In genomic region chr4:135617038-135617437, GRCm38 (mm10) we compare ENCODE assay signal across 27 mouse cellular contexts. TPM values are rescaled to one million over a fixed set of nuclear protein-coding genes. Genes with fewer than 3 reads are reported as not detected.
DNase-seq lines count a peak whose midpoint lies in the region; ATAC-seq and TF ChIP-seq lines count a peak whose summit lies in the region.
"Had no signal": no experiment of that assay in that cellular context is flagged by ENCODE, and none has a peak within 500 bp of the region (broad histone marks: within the 10 kb centered on the region; RNA-seq: fewer than 3 reads in every experiment).

No protein-coding gene starts in this region.

- peak overlapping the region; percentile 26; the same call in 1 of the 2 replicates for H3K27ac ChIP-seq in heart, embryonic 10.5 days
- no peak overlapping the region for H3K27ac ChIP-seq in heart, embryonic 11.5 days (ENCODE audit: low read depth, low read length)
- no peak overlapping the region for H3K27ac ChIP-seq in liver, embryonic 12.5 days
- no peak overlapping the region for H3K27ac ChIP-seq in liver, postnatal 0 days (ENCODE audit: low read depth)
- H3K27ac ChIP-seq in midbrain, embryonic 14.5 days (replicated peaks; ENCODE audit: low read depth, low read length): no peak overlapping the region
- H3K27ac ChIP-seq in midbrain, embryonic 16.5 days (ENCODE audit: low read length): no peak overlapping the region
- H3K27ac ChIP-seq in ES-Bruce4 (ENCODE audit: insufficient read depth, low read length): no peak overlapping the region
- H3K27ac ChIP-seq: forebrain, embryonic 13.5 days; hindbrain, embryonic 12.5 days; kidney, embryonic 15.5 days; layer of hippocampus, adult 2 months; left cerebral cortex, adult 2 months; limb, embryonic 12.5 days; liver, embryonic 15.5 days; neural tube, embryonic 13.5 days; stomach, embryonic 15.5 days had no signal

- no peak overlapping the region for H3K4me2 ChIP-seq in heart, embryonic 11.5 days
- H3K4me2 ChIP-seq in liver, embryonic 12.5 days: no peak overlapping the region
- H3K4me2 ChIP-seq in liver, postnatal 0 days (ENCODE audit: low read depth, low read length): no peak overlapping the region
- H3K4me2 ChIP-seq in midbrain, embryonic 14.5 days (ENCODE audit: low read length): no peak overlapping the region
- H3K4me2 ChIP-seq in midbrain, embryonic 16.5 days (ENCODE audit: low read length): no peak overlapping the region
- H3K4me2 ChIP-seq: forebrain, embryonic 13.5 days; hindbrain, embryonic 12.5 days; liver, embryonic 15.5 days; neural tube, embryonic 13.5 days; stomach, embryonic 15.5 days had no signal

- peaks cover 25% of the 10 kb centered on the region for H3K4me1 ChIP-seq in heart, embryonic 10.5 days
- H3K4me1 ChIP-seq in heart, embryonic 11.5 days (ENCODE audit: control insufficient read depth, insufficient read depth, low read length): peaks cover 12% of the 10 kb centered on the region; the same call in 1 of the 2 replicates
- H3K4me1 ChIP-seq in liver, embryonic 12.5 days: peaks cover 50% of the 10 kb centered on the region
- H3K4me1 ChIP-seq in liver, postnatal 0 days (ENCODE audit: insufficient read depth): 0 out of 2 replicates have a peak, but pooled peaks cover 3% of the 10 kb centered on the region
- 0 out of 2 replicates have a peak, but pooled peaks cover 7% of the 10 kb centered on the region for H3K4me1 ChIP-seq in midbrain, embryonic 14.5 days (ENCODE audit: control insufficient read depth, insufficient read depth, low read length)
- H3K4me1 ChIP-seq in midbrain, embryonic 16.5 days (ENCODE audit: control insufficient read depth, insufficient read depth, low read length): peaks cover 7% of the 10 kb centered on the region
- H3K4me1 ChIP-seq in ES-Bruce4 (ENCODE audit: control insufficient read depth, insufficient read depth, low read length): peaks cover 5% of the 10 kb centered on the region

- no peak for TF ChIP-seq EP300 in liver, postnatal 0 days (IDR thresholded peaks at IDR 0.05; ENCODE audit: low read depth)
- TF ChIP-seq EP300 in ES-Bruce4 (IDR thresholded peaks at IDR 0.05; ENCODE audit: insufficient read depth, low read depth, low read length): no peak

- H3K9me3 ChIP-seq in heart, embryonic 10.5 days: no peaks in the 10 kb centered on the region
- no peaks in the 10 kb centered on the region for H3K9me3 ChIP-seq in heart, embryonic 11.5 days (replicated peaks; ENCODE audit: control insufficient read depth, low read length)
- H3K9me3 ChIP-seq in liver, embryonic 12.5 days (replicated peaks): no peaks in the 10 kb centered on the region
- no peaks in the 10 kb centered on the region for H3K9me3 ChIP-seq in liver, postnatal 0 days (ENCODE audit: low read length)
- no peaks in the 10 kb centered on the region for H3K9me3 ChIP-seq in midbrain, embryonic 14.5 days (ENCODE audit: control insufficient read depth, low read length)
- H3K9me3 ChIP-seq in midbrain, embryonic 16.5 days (replicated peaks; ENCODE audit: control insufficient read depth, low read length, poor library complexity, severe bottlenecking): no peaks in the 10 kb centered on the region
- H3K9me3 ChIP-seq in ES-Bruce4 (replicated peaks; ENCODE audit: control insufficient read depth, insufficient read depth, low read length, poor library complexity, severe bottlenecking): peaks cover 3% of the 10 kb centered on the region
- H3K9me3 ChIP-seq: hindbrain, embryonic 12.5 days; liver, embryonic 15.5 days; stomach, embryonic 15.5 days had no signal

- H3K4me3 ChIP-seq in heart, embryonic 10.5 days: no peak overlapping the region
- no peak overlapping the region for H3K4me3 ChIP-seq in heart, embryonic 11.5 days (ENCODE audit: low read depth, low read length)
- H3K4me3 ChIP-seq in liver, embryonic 12.5 days: no peak overlapping the region
- no peak overlapping the region for H3K4me3 ChIP-seq in liver, postnatal 0 days (ENCODE audit: low read depth, low read length)
- H3K4me3 ChIP-seq in midbrain, embryonic 14.5 days (replicated peaks; ENCODE audit: low read depth, low read length): no peak overlapping the region
- no peak overlapping the region for H3K4me3 ChIP-seq in midbrain, embryonic 16.5 days (ENCODE audit: low read depth, low read length)
- H3K4me3 ChIP-seq in ES-Bruce4 (ENCODE audit: low read depth, low read length): no peak overlapping the region
- H3K4me3 ChIP-seq: forebrain, embryonic 13.5 days; hindbrain, embryonic 12.5 days; kidney, embryonic 15.5 days; layer of hippocampus, adult 2 months; left cerebral cortex, adult 2 months; limb, embryonic 12.5 days; liver, embryonic 15.5 days; neural tube, embryonic 13.5 days; stomach, embryonic 15.5 days had no signal

- no peaks in the 10 kb centered on the region for H3K36me3 ChIP-seq in heart, embryonic 10.5 days
- no peaks in the 10 kb centered on the region for H3K36me3 ChIP-seq in heart, embryonic 11.5 days (ENCODE audit: control insufficient read depth, insufficient read depth, low read length)
- no peaks in the 10 kb centered on the region for H3K36me3 ChIP-seq in liver, embryonic 12.5 days
- H3K36me3 ChIP-seq in liver, postnatal 0 days (replicated peaks; ENCODE audit: insufficient read depth, low read length): 0 out of 2 replicates have a peak, but pooled peaks cover 2% of the 10 kb centered on the region
- H3K36me3 ChIP-seq in midbrain, embryonic 14.5 days (ENCODE audit: control insufficient read depth, insufficient read depth, low read length): no peaks in the 10 kb centered on the region
- no peaks in the 10 kb centered on the region for H3K36me3 ChIP-seq in midbrain, embryonic 16.5 days (ENCODE audit: control insufficient read depth, insufficient read depth, low read length)
- no peaks in the 10 kb centered on the region for H3K36me3 ChIP-seq in ES-Bruce4 (ENCODE audit: control insufficient read depth, insufficient read depth, low read length, poor library complexity, severe bottlenecking)
- H3K36me3 ChIP-seq: hindbrain, embryonic 12.5 days; kidney, embryonic 15.5 days; limb, embryonic 12.5 days; liver, embryonic 15.5 days; neural tube, embryonic 13.5 days; stomach, embryonic 15.5 days had no signal

- no peak for TF ChIP-seq CTCF in liver, postnatal 0 days (IDR thresholded peaks at IDR 0.05; ENCODE audit: low read depth)
- TF ChIP-seq CTCF in ES-Bruce4 (IDR thresholded peaks at IDR 0.05; ENCODE audit: low read depth, low read length): peak; percentile 6

- TF ChIP-seq POLR2A in ES-Bruce4 (IDR thresholded peaks at IDR 0.05; ENCODE audit: insufficient read depth, low read length): no peak

- peaks cover 37% of the 10 kb centered on the region for H3K27me3 ChIP-seq in heart, embryonic 10.5 days (ENCODE audit: insufficient read depth, poor library complexity, severe bottlenecking)
- H3K27me3 ChIP-seq in heart, embryonic 11.5 days (ENCODE audit: control insufficient read depth, insufficient read depth, low read length): peaks cover 5% of the 10 kb centered on the region; the same call in 1 of the 2 replicates
- H3K27me3 ChIP-seq in liver, embryonic 12.5 days (replicated peaks): peaks cover 33% of the 10 kb centered on the region
- no peaks in the 10 kb centered on the region for H3K27me3 ChIP-seq in liver, postnatal 0 days (ENCODE audit: insufficient read depth, low read length)
- no peaks in the 10 kb centered on the region for H3K27me3 ChIP-seq in midbrain, embryonic 14.5 days (ENCODE audit: control insufficient read depth, insufficient read depth, low read length)
- no peaks in the 10 kb centered on the region for H3K27me3 ChIP-seq in midbrain, embryonic 16.5 days (ENCODE audit: control insufficient read depth, insufficient read depth, low read depth, low read length)
- no peaks in the 10 kb centered on the region for H3K27me3 ChIP-seq in ES-Bruce4 (ENCODE audit: control insufficient read depth, insufficient read depth, low read length, poor library complexity, severe bottlenecking)
- H3K27me3 ChIP-seq: forebrain, embryonic 13.5 days; neural tube, embryonic 13.5 days; stomach, embryonic 15.5 days had no signal

- DNase-seq in heart, embryonic 10.5 days (ENCODE audit: low spot score): no peak
- no peak for DNase-seq in liver, postnatal 0 days
- DNase-seq in midbrain, embryonic 14.5 days: peak; percentile 35
- DNase-seq in layer of hippocampus, adult 18-20 months (ENCODE audit: low spot score in 2 of 2): no peak
- DNase-seq: adrenal gland, adult 8-10 months; cerebellum, adult 8-10 months; cerebellum, postnatal 36 days; gastrocnemius, postnatal 25 days; heart, adult 11 months; kidney, adult 18-20 months; kidney, postnatal 25 days; right cerebral cortex, postnatal 25 days; thymus, adult 18-20 months; thymus, postnatal 25 days had no signal

- 39% methylated on average over 4 of the region's 4 CpGs for WGBS in heart, embryonic 10.5 days
- 41% methylated on average over 4 of the region's 4 CpGs for WGBS in heart, embryonic 11.5 days (ENCODE audit: insufficient replicate concordance)
- WGBS in liver, embryonic 12.5 days (ENCODE audit: insufficient replicate concordance): 33% methylated on average over 4 of the region's 4 CpGs
- 44% methylated on average over 4 of the region's 4 CpGs for WGBS in liver, postnatal 0 days (ENCODE audit: insufficient replicate concordance)
- WGBS in midbrain, embryonic 14.5 days: 30% methylated on average over 4 of the region's 4 CpGs
- WGBS in midbrain, embryonic 16.5 days: 30% methylated on average over 4 of the region's 4 CpGs

- no peak for ATAC-seq in heart, embryonic 11.5 days (replicated peaks; ENCODE audit: insufficient number of reproducible peaks, low FRiP score, low TSS enrichment)
- 0 out of 2 replicates have a peak, but pooled peaks have one; percentile 6 for ATAC-seq in liver, embryonic 12.5 days
- no peak for ATAC-seq in liver, postnatal 0 days
- no peak for ATAC-seq in midbrain, embryonic 14.5 days (ENCODE audit: low FRiP score, low TSS enrichment)
- ATAC-seq in midbrain, embryonic 16.5 days: no peak
- ATAC-seq: forebrain, embryonic 13.5 days had no signal

- no peak overlapping the region for H3K9ac ChIP-seq in heart, embryonic 11.5 days (ENCODE audit: low read depth, low read length)
- no peak overlapping the region for H3K9ac ChIP-seq in liver, embryonic 12.5 days
- no peak overlapping the region for H3K9ac ChIP-seq in liver, postnatal 0 days (replicated peaks)
- no peak overlapping the region for H3K9ac ChIP-seq in midbrain, embryonic 14.5 days (replicated peaks; ENCODE audit: low read length)
- H3K9ac ChIP-seq in midbrain, embryonic 16.5 days (ENCODE audit: low read depth, low read length): no peak overlapping the region
- H3K9ac ChIP-seq in ES-Bruce4 (ENCODE audit: low read depth, poor library complexity, severe bottlenecking): no peak overlapping the region
- H3K9ac ChIP-seq: forebrain, embryonic 13.5 days; hindbrain, embryonic 12.5 days; kidney, embryonic 15.5 days; limb, embryonic 12.5 days; liver, embryonic 15.5 days; neural tube, embryonic 13.5 days; stomach, embryonic 15.5 days had no signal

RNA-seq across cellular contexts. Expression of gene Grhl3, which starts 43.6 kb away (rescaled TPM):
- 4.3 and 14.1 TPM in 2 replicates for polyA plus RNA-seq in heart, embryonic 10.5 days (2016; fragmentation: Nextera tagmentation; extraction: Ambion mirVana)
- 5.5 and 6.5 TPM in 2 replicates for polyA plus RNA-seq in heart, embryonic 11.5 days (2014; fragmentation: Nextera tagmentation; extraction: Ambion mirVana)
- polyA plus RNA-seq in liver, embryonic 12.5 days (2016; fragmentation: Nextera tagmentation; extraction: Ambion mirVana): 1.0 and 1.1 TPM in 2 replicates
- 0.21 and 0.46 TPM in 2 replicates for polyA plus RNA-seq in liver, postnatal 0 days (2015; fragmentation: Nextera tagmentation; extraction: Ambion mirVana)
- polyA plus RNA-seq in midbrain, embryonic 14.5 days (2014; fragmentation: Nextera tagmentation; extraction: Ambion mirVana): 1.5 and 1.6 TPM in 2 replicates
- 0.87 and 1.5 TPM in 2 replicates for polyA plus RNA-seq in midbrain, embryonic 16.5 days (2015; fragmentation: Nextera tagmentation; extraction: Ambion mirVana)
- polyA plus RNA-seq in ES-Bruce4 (2011; ENCODE audit: insufficient read depth, insufficient read length, low read depth, missing spikeins): 18.0 and 21.5 TPM in 2 replicates
- under 1 TPM; 0.48 to 0.79 TPM for total RNA-seq in layer of hippocampus, adult 18-20 months (2021)
